Mouse (Mus musculus): ENCODE data around the gene Slc30a5. TPM values are rescaled to one million over a fixed set of nuclear protein-coding genes. Genes with fewer than 3 reads are reported as not detected.

The Slc30a5 gene
- 45.0 TPM for total RNA-seq (2023)

DNA sequence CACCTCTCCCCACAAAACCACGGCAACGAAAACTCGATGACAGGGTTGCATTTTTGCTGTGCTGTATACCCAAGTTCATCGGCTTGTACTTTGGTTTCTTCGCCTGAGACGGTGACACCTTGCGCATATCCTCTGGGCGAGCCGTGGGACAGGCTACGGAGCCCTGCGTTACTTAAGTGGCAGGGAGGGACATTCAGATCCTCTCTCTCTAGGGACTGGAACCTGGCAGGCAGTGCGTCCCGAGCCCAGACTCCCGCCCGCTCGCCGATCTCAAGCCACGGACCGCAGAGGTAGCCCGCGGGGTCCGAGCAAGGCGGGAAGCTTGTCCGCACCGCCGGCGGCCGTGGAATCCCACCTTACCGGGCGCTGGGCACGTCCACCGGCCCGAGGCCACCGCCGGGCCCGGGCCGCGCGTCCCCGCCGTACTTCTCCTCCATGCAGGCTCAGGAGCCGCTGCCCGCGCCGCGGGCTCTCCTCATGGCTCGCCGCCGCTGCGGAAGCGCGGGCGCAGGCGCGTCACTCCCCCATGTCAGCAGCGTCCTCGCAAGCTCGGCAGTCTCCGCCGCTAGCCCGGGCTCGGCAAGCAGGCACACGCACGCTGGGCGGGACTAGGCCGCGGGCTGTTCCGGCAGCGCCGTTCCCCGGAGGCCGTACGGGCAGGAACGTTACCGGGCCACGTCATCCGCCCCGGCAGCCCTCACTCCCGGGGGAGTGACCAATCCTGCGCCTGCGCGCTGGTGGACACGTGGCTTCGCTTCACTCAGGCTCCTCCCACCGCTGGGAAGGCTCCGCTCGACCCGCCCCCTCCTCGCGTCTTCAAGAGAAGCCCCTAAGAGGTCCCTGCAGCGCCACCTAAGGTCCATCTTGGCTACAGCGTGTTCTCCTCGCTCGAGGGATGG is at the start of gene Slc30a5:
Gene Slc30a5, minus strand, starts transcription at position 687 of the 899 bp plus-strand sequence.

DNA sequence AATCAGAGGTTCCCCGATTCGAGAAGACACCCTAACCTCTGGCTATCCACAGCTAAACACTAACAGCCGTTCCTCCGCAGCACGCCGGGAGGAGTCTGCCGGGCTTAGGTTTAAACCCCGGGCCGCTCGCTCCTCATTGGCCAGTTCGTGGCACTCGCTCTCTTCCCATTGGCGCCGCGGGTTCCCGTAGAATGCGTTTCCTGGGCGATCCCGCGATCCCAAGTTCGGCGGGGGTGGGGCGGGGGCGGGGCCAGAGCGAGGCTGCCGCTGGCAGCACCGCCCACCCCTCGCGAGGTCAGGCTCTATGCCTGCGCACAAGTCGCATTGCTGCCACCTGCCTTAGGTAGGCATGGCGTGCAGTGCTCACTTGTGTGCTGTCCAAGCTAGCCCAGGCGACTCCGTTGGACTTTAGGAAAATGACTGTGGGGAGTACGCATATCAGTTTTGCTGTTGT is 46.8 kb downstream of the Slc30a5 start, which contains the start of gene Ccnb1:
Gene Ccnb1, minus strand, starts transcription at position 157 of the 454 bp plus-strand sequence.

DNA sequence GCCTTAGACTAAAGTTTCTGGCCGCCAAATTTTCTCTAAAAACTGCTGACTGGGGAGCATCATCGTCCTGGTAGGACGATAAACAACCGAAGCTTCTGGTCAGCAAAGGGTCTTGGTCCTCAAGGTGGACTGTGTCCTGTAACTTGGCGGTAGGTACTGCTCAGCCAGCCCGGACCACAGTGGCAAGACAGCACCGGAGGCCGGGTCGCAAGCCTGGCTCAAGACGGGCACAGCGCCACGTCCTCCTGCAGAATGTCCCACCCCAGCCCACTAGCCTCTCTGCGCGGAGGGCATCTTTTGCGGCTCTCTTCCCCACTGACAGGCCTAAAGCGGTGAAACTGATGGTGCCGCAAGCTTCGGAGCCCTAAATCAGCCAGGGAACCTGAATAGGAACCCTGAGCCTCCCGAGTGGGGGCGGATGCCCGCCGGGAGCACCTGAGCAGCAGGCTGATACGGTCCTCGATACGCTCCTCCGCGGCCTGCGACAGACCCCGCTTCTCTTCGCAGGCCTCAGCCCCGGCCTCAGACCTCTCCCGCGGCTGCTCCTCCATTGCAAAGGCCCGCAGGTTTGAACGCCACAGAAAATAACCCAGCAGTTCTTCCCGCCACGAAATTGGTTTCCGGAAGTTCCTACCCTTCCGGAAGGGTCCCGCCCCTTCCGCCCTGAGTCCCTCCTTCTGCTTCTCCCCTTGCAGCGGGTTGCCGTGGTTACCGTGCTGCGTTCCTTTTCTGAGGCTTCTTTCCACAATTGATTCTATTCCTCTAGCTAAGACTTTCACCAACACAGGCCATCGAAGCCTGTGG is 57.8 kb downstream of the Slc30a5 start, which contains the start of gene Cenph:
Gene Cenph, minus strand, starts transcription at position 648 of the 804 bp plus-strand sequence.

Other genes starting within 250 kb of the Slc30a5 start
- gene Marveld2, start 216.5 kb downstream of the Slc30a5 start, total RNA-seq (2023): 2.9 TPM
- gene Ak6, start 182.4 kb downstream of the Slc30a5 start, total RNA-seq (2023): 46.1 TPM
- 22.8 TPM for gene Rad17, start 182.4 kb downstream of the Slc30a5 start, total RNA-seq (2023)
- gene Taf9, start 181.8 kb downstream of the Slc30a5 start, total RNA-seq (2023): 16.7 TPM
- gene Ccdc125, start 163.7 kb downstream of the Slc30a5 start, total RNA-seq (2023): 14.5 TPM
- 33.9 TPM for gene Cdk7, start 102.5 kb downstream of the Slc30a5 start, total RNA-seq (2023)
- gene Mrps36, start 88.8 kb downstream of the Slc30a5 start, total RNA-seq (2023): 31.5 TPM
- 1.1 TPM for gene Cenph, start 57.5 kb downstream of the Slc30a5 start, total RNA-seq (2023)
- 1.1 TPM for gene Ccnb1, start 46.9 kb downstream of the Slc30a5 start, total RNA-seq (2023)

Measured in CD8-positive naive resting alpha-beta T cell, adult 57 days (primary cell).